Mouse (Mus musculus): ENCODE data around the gene 9530077C05Rik.

- TF ChIP-seq POLR2A (IDR thresholded peaks at IDR 0.05; ENCODE audit: borderline replicate concordance, control insufficient read depth, low read depth, low read length) (no peak), CTCF (IDR thresholded peaks at IDR 0.05; ENCODE audit: control insufficient read depth, insufficient read depth, low read length) (no peak)
Observed at GRCm38 (mm10) chr9:22433221-22433620, 21.9 kb downstream of the 9530077C05Rik start.

Measured in bone marrow, adult 2 months (tissue).